Comparison of ENCODE assay signal across 9 mouse cellular contexts in genomic region chr4:134567377-134568226, GRCm38 (mm10). TPM values are rescaled to one million over a fixed set of nuclear protein-coding genes. Genes with fewer than 3 reads are reported as not detected.
DNase-seq lines count a peak whose midpoint lies in the region; ATAC-seq and TF ChIP-seq lines count a peak whose summit lies in the region.
"Had no signal": no experiment of that assay in that cellular context is flagged by ENCODE, and none has a peak within 500 bp of the region (broad histone marks: within the 10 kb centered on the region; RNA-seq: fewer than 3 reads in every experiment).

No protein-coding gene starts in this region.

- DNase-seq in lung, postnatal 0 days (ENCODE audit: low spot score), result peak; percentile 45
- DNase-seq in lung, adult 18-20 months, result no peak
- DNase-seq in cerebellum, postnatal 10 days, result peak; percentile 85 to 93
- DNase-seq in hindbrain, embryonic 14.5 days (ENCODE audit: low spot score), result peak; percentile 66
- peak; percentile 87 for DNase-seq in midbrain, postnatal 0 days (ENCODE audit: low spot score)
- no peak for DNase-seq in ovary, adult 18-20 months (ENCODE audit: low spot score)
- no peak for DNase-seq in spleen, postnatal 4 days (ENCODE audit: low spot score in 2 of 2)

- H3K9me3 ChIP-seq in lung, postnatal 0 days (ENCODE audit: low read length), result no peaks in the 10 kb centered on the region
- H3K9me3 ChIP-seq in hindbrain, embryonic 14.5 days (ENCODE audit: control insufficient read depth, low read length), result no peaks in the 10 kb centered on the region
- no peaks in the 10 kb centered on the region for H3K9me3 ChIP-seq in midbrain, postnatal 0 days (ENCODE audit: low read length)
- H3K9me3 ChIP-seq: heart, embryonic 13.5 days had no signal

- H3K36me3 ChIP-seq in lung, postnatal 0 days (ENCODE audit: insufficient read depth, low read length), result no peaks in the 10 kb centered on the region
- no peaks in the 10 kb centered on the region for H3K36me3 ChIP-seq in hindbrain, embryonic 14.5 days (replicated peaks; ENCODE audit: control insufficient read depth, insufficient read depth)
- no peaks in the 10 kb centered on the region; the same call in none of the 2 replicates for H3K36me3 ChIP-seq in midbrain, postnatal 0 days (ENCODE audit: insufficient read depth, low read length)

- no peak for TF ChIP-seq CTCF in lung, postnatal 0 days (IDR thresholded peaks at IDR 0.05)
- no peak for TF ChIP-seq CTCF in midbrain, postnatal 0 days (IDR thresholded peaks at IDR 0.05)

- H3K9ac ChIP-seq in lung, postnatal 0 days (replicated peaks; ENCODE audit: low read depth), result no peak overlapping the region
- no peak overlapping the region for H3K9ac ChIP-seq in hindbrain, embryonic 14.5 days
- H3K9ac ChIP-seq in midbrain, postnatal 0 days (replicated peaks; ENCODE audit: low read length, poor library complexity, severe bottlenecking), result no peak overlapping the region
- H3K9ac ChIP-seq: embryonic facial prominence, embryonic 12.5 days; heart, embryonic 13.5 days had no signal

- peak; percentile 33; the same call in 1 of the 2 replicates for ATAC-seq in lung, postnatal 0 days
- ATAC-seq in hindbrain, embryonic 14.5 days (ENCODE audit: low FRiP score), result peak; percentile 79
- ATAC-seq in midbrain, postnatal 0 days (ENCODE audit: low FRiP score), result peak; percentile 72

- WGBS in lung, postnatal 0 days, result 36% methylated on average over 19 of the region's 19 CpGs
- WGBS in hindbrain, embryonic 14.5 days, result 19% methylated on average over 19 of the region's 19 CpGs
- WGBS in midbrain, postnatal 0 days, result 24% methylated on average over 19 of the region's 19 CpGs

- H3K27me3 ChIP-seq in lung, postnatal 0 days (replicated peaks; ENCODE audit: insufficient read depth, low read length), result no peaks in the 10 kb centered on the region
- H3K27me3 ChIP-seq in hindbrain, embryonic 14.5 days (ENCODE audit: control insufficient read depth, insufficient read depth, low read length), result no peaks in the 10 kb centered on the region
- no peaks in the 10 kb centered on the region for H3K27me3 ChIP-seq in midbrain, postnatal 0 days (ENCODE audit: insufficient read depth, low read length)
- H3K27me3 ChIP-seq: embryonic facial prominence, embryonic 12.5 days; heart, embryonic 13.5 days had no signal

- H3K27ac ChIP-seq in lung, postnatal 0 days (ENCODE audit: low read length), result no peak overlapping the region
- peak overlapping the region; percentile 69 for H3K27ac ChIP-seq in hindbrain, embryonic 14.5 days
- H3K27ac ChIP-seq in midbrain, postnatal 0 days (ENCODE audit: low read depth, low read length), result no peak overlapping the region
- H3K27ac ChIP-seq: embryonic facial prominence, embryonic 12.5 days; heart, embryonic 13.5 days had no signal

- no peaks in the 10 kb centered on the region for H3K4me1 ChIP-seq in lung, postnatal 0 days (ENCODE audit: insufficient read depth, low read depth, low read length)
- peaks cover 5% of the 10 kb centered on the region for H3K4me1 ChIP-seq in hindbrain, embryonic 14.5 days (replicated peaks; ENCODE audit: control insufficient read depth, insufficient read depth, low read length)
- no peaks in the 10 kb centered on the region for H3K4me1 ChIP-seq in midbrain, postnatal 0 days (ENCODE audit: insufficient read depth, low read length)
- H3K4me1 ChIP-seq: embryonic facial prominence, embryonic 12.5 days; heart, embryonic 13.5 days had no signal

- no peak overlapping the region for H3K4me2 ChIP-seq in lung, postnatal 0 days (replicated peaks; ENCODE audit: low read depth, low read length)
- H3K4me2 ChIP-seq in hindbrain, embryonic 14.5 days (replicated peaks), result no peak overlapping the region
- H3K4me2 ChIP-seq in midbrain, postnatal 0 days (ENCODE audit: low read depth, low read length, poor library complexity, severe bottlenecking), result no peak overlapping the region
- H3K4me2 ChIP-seq: embryonic facial prominence, embryonic 12.5 days; heart, embryonic 13.5 days had no signal

- H3K4me3 ChIP-seq in lung, postnatal 0 days (ENCODE audit: low read depth, low read length), result no peak overlapping the region
- no peak overlapping the region for H3K4me3 ChIP-seq in hindbrain, embryonic 14.5 days (replicated peaks; ENCODE audit: low read length)
- H3K4me3 ChIP-seq in midbrain, postnatal 0 days (ENCODE audit: low read depth, low read length), result no peak overlapping the region
- H3K4me3 ChIP-seq: embryonic facial prominence, embryonic 12.5 days; heart, embryonic 13.5 days had no signal

- TF ChIP-seq EP300 in lung, postnatal 0 days (IDR thresholded peaks at IDR 0.05), result no peak

RNA-seq across cellular contexts. Expression of gene Selenon, which starts 15.6 kb away (rescaled TPM):
- 13.6 and 17.7 TPM in 2 replicates for polyA plus RNA-seq in lung, postnatal 0 days (2015; fragmentation: Nextera tagmentation; extraction: Ambion mirVana)
- polyA plus RNA-seq in hindbrain, embryonic 14.5 days (2014; fragmentation: Nextera tagmentation; extraction: Ambion mirVana), result 10.9 and 12.8 TPM in 2 replicates
- 22.8 and 26.1 TPM in 2 replicates for total RNA-seq in midbrain, postnatal 0 days (2014; rRNA removed)
- 9.1 and 9.4 TPM in 2 replicates for polyA plus RNA-seq in midbrain, postnatal 0 days (2015; fragmentation: Nextera tagmentation; extraction: Ambion mirVana)

RNA-seq across cellular contexts. Expression of gene Mtfr1l, which starts 32.4 kb away (rescaled TPM):
- 169 and 188 TPM in 2 replicates for polyA plus RNA-seq in lung, postnatal 0 days (2015; fragmentation: Nextera tagmentation; extraction: Ambion mirVana)
- 184 and 202 TPM in 2 replicates for polyA plus RNA-seq in hindbrain, embryonic 14.5 days (2014; fragmentation: Nextera tagmentation; extraction: Ambion mirVana)
- 135 and 167 TPM in 2 replicates for total RNA-seq in midbrain, postnatal 0 days (2014; rRNA removed)
- polyA plus RNA-seq in midbrain, postnatal 0 days (2015; fragmentation: Nextera tagmentation; extraction: Ambion mirVana), result 191 and 196 TPM in 2 replicates

RNA-seq across cellular contexts. Expression of gene Aunip, which starts 56.8 kb away (rescaled TPM):
- 0.84 and 1.6 TPM in 2 replicates for polyA plus RNA-seq in lung, postnatal 0 days (2015; fragmentation: Nextera tagmentation; extraction: Ambion mirVana)
- polyA plus RNA-seq in hindbrain, embryonic 14.5 days (2014; fragmentation: Nextera tagmentation; extraction: Ambion mirVana), result 0.40 and 0.91 TPM in 2 replicates
- 1.5 and 2.0 TPM in 2 replicates for total RNA-seq in midbrain, postnatal 0 days (2014; rRNA removed)
- polyA plus RNA-seq in midbrain, postnatal 0 days (2015; fragmentation: Nextera tagmentation; extraction: Ambion mirVana), result 0.91 and 1.3 TPM in 2 replicates

Comparison
In these comparisons a context has a peak if more than half of its experiments do, and no peak if none do; other contexts are left out.
1. DNase-seq: peak in lung, postnatal 0 days (single experiment), cerebellum, postnatal 10 days (2 of 2), hindbrain, embryonic 14.5 days (single experiment) and midbrain, postnatal 0 days (single experiment); none in lung, adult 18-20 months (0 of 2), ovary, adult 18-20 months (single experiment) and spleen, postnatal 4 days (0 of 2).
2. Peak in every context shown above with its lines, with median percentiles within 50 percentile points of each other: ATAC-seq.